Mouse (Mus musculus) ES-E14 (cell line): ENCODE data around the gene Lrch3. TPM values are rescaled to one million over a fixed set of nuclear protein-coding genes. Genes with fewer than 3 reads are reported as not detected.
A peak's percentile ranks its signal among the peaks of the same experiment; 100 is the strongest.

Experiments used
- DNase-seq: peaks from one replicate; pipeline ENCODE4 v3.0.0-alpha.2; 2013; ENCODE audit warnings: low read depth, low spot score
- H3K27ac ChIP-seq: 2 replicates; pipeline ENCODE4 v1.5.1; 2012; ENCODE audit warnings: low read depth, mild to moderate bottlenecking, low read length, moderate library complexity, mixed read lengths; ENCODE audit not compliant: poor library complexity, insufficient read depth, severe bottlenecking
- H3K36me3 ChIP-seq: 2 replicates; pipeline ENCODE4 v1.6.1; 2012; ENCODE audit warnings: mild to moderate bottlenecking, low read length, moderate library complexity, mixed read lengths; ENCODE audit not compliant: control insufficient read depth, poor library complexity, insufficient read depth, severe bottlenecking
- H3K4me1 ChIP-seq, 2 experiments: fragments of 150-350 bp in 1 of 2; sonication (generic) in 1 of 2; 2 replicates each; pipeline ENCODE4 v1.6.1; 2012; ENCODE audit warnings: low read length in 2 of 2, mild to moderate bottlenecking in 1 of 2, mixed read lengths in 1 of 2; ENCODE audit not compliant: control insufficient read depth in 2 of 2, insufficient read depth in 2 of 2, poor library complexity in 1 of 2
- H3K4me3 ChIP-seq, 2 experiments: fragments of 150-350 bp in 1 of 2; sonication (generic) in 1 of 2; 2 replicates each; pipeline ENCODE4 v1.5.1; 2012; ENCODE audit warnings: low read length in 2 of 2, low read depth in 1 of 2, mild to moderate bottlenecking in 1 of 2, mixed read lengths in 1 of 2; ENCODE audit not compliant: insufficient read depth in 1 of 2, poor library complexity in 1 of 2, severe bottlenecking in 1 of 2
- H3K9ac ChIP-seq: 2 replicates; pipeline ENCODE4 v1.6.1; 2012; ENCODE audit warnings: low read depth, mild to moderate bottlenecking, low read length, mixed read lengths; ENCODE audit not compliant: poor library complexity, insufficient read depth, severe bottlenecking
- H3K9me3 ChIP-seq: fragments of 150-350 bp; sonication (generic); 2 replicates; pipeline ENCODE4 v1.6.1; 2012; ENCODE audit warnings: low read depth, mild to moderate bottlenecking, low read length; ENCODE audit not compliant: control insufficient read depth, insufficient read depth
- CHD2 ChIP-seq: IDR thresholded peaks from 2 replicates; pipeline ENCODE4 v1.6.1; 2014; ENCODE audit warnings: mild to moderate bottlenecking, low read depth, low read length, inconsistent platforms
- HCFC1 ChIP-seq: IDR thresholded peaks from 2 replicates; pipeline ENCODE4 v1.6.1; 2012; ENCODE audit warnings: low read length, inconsistent platforms, borderline replicate concordance; ENCODE audit not compliant: insufficient read depth
- MAFK ChIP-seq: IDR thresholded peaks from 2 replicates; pipeline ENCODE4 v1.6.1; 2014; ENCODE audit warnings: mild to moderate bottlenecking, low read depth, low read length, inconsistent platforms; ENCODE audit not compliant: insufficient read depth
- ZC3H11A ChIP-seq: IDR thresholded peaks from 2 replicates; pipeline ENCODE4 v1.6.1; 2012; ENCODE audit warnings: low read depth, mild to moderate bottlenecking, inconsistent platforms, low read length, borderline replicate concordance
- ZNF384 ChIP-seq: IDR thresholded peaks from 2 replicates; pipeline ENCODE4 v1.6.1; 2012; ENCODE audit warnings: low read depth, low read length, inconsistent platforms
- in situ Hi-C, 2 experiments: fragments of 600-800 bp; cut with MboI; formaldehyde crosslinking; loops; one replicate each; pipeline ENCODE4 v1.15.1; 2025; ENCODE audit warnings: low sequenced_read_pairs in 2 of 2, inconsistent platforms in 1 of 2; ENCODE audit not compliant: unreplicated experiment in 2 of 2
- total RNA-seq: library from RNA; depleted of rRNA; stranded (reverse); fragments of 300-350 nt; gene quantifications from 2 replicates; pipeline ENCODE4 v1.2.3, GENCODE M21; 2012

Lrch3 gene
- total RNA-seq, 1 experiment, result 11.0 TPM

DNA sequence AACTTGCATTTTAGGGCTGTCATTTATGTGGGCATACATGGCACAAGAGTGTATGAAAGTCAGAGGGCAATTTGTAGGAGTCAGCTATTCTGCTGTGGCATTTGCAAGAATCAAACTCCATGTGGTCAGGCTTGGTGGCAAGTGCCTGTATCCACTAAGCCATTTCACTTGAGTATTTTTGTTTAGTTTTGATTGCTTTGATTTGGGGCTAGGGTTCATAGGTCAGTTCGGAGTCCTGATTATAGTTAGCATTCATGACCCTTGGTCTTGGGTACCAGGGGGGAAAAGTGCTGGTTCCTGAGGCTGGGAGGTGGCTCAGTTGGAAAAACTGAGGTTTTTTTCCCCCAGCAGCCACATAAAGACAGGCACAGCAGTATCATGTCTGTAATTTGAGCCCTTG lies 145.6 kb downstream of the Lrch3 start:
- TF ChIP-seq ZC3H11A, result no peak
- no peak for TF ChIP-seq CHD2
- TF ChIP-seq HCFC1, result no peak
- TF ChIP-seq MAFK, result no peak
- no peak for TF ChIP-seq ZNF384
- Histone ChIP-seq H3K9ac (peak overlapping the region; percentile 29; the same call in 1 of the 2 replicates), H3K9me3 (no peaks in the 10 kb centered on the region), H3K4me3 (peak overlapping the region in 1 of 2 experiments; percentile 91; a peak in 2 of 4 replicates), H3K27ac (no peak overlapping the region), H3K4me1 (peaks cover 0 to 6% of the 10 kb centered on the region in 2 experiments; a peak in 1 of 4 replicates), H3K36me3 (peaks cover 32% of the 10 kb centered on the region)
- no peak for DNase-seq
- in situ Hi-C loops, result no loop called here

- Histone ChIP-seq H3K27ac (no peak overlapping the region; the same call in 1 of the 2 replicates), H3K4me1 (peaks cover 0 to 6% of the 10 kb centered on the region in 2 experiments; a peak in 1 of 4 replicates), H3K4me3 (no peak overlapping the region), H3K9me3 (no peaks in the 10 kb centered on the region), H3K9ac (no peak overlapping the region), H3K36me3 (peaks cover 33% of the 10 kb centered on the region)
- in situ Hi-C loops, result no loop called here
- TF ChIP-seq CHD2 (peak; percentile 3; the same call in 1 of the 2 replicates), ZNF384 (no peak), HCFC1 (no peak)
- DNase-seq, result no peak
These were observed 147.0 kb downstream of the Lrch3 start for GRCm38 (mm10) chr16:33060926-33061325.

- Histone ChIP-seq H3K4me1 (peaks cover 0 to 6% of the 10 kb centered on the region in 2 experiments; a peak in 1 of 4 replicates), H3K9ac (no peak overlapping the region; the same call in 1 of the 2 replicates), H3K4me3 (0 out of 4 replicates have a peak overlapping the region, but pooled peaks of 1 of the 2 experiments have one; percentile 93), H3K9me3 (no peaks in the 10 kb centered on the region), H3K36me3 (peaks cover 36% of the 10 kb centered on the region), H3K27ac (no peak overlapping the region; the same call in 1 of the 2 replicates)
- in situ Hi-C loops, result no loop called here
- DNase-seq, result no peak
- TF ChIP-seq CHD2, result 0 out of 2 replicates have a peak, but pooled peaks have one; percentile 8
- TF ChIP-seq ZNF384, result peak; percentile 78; the same call in 1 of the 2 replicates
- no peak for TF ChIP-seq MAFK
- TF ChIP-seq HCFC1, result no peak
- no peak for TF ChIP-seq ZC3H11A
These were observed 147.5 kb downstream of the Lrch3 start for GRCm38 (mm10) chr16:33061400-33061799.

GRCm38 (mm10) chr16:33062024-33062681 lies 148.3 kb downstream of the Lrch3 start, which contains the start of gene Lmln:
Gene Lmln (plus strand): TSS chr16:33062521.
- Histone ChIP-seq H3K9me3 (no peaks in the 10 kb centered on the region), H3K4me1 (peaks cover 0 to 6% of the 10 kb centered on the region in 2 experiments; a peak in 1 of 4 replicates), H3K4me3 (peak within 1 kb of the TSS; percentile 64 to 93), H3K27ac (peak within 1 kb of the TSS; percentile 57), H3K9ac (peak within 1 kb of the TSS; percentile 91), H3K36me3 (peaks cover 32% of the 10 kb centered on the region)
- in situ Hi-C loops, result no loop called here
- DNase-seq, result peak; percentile 70
- TF ChIP-seq HCFC1, result peak; percentile 38; the same call in 1 of the 2 replicates
- peak; percentile 70 for TF ChIP-seq CHD2
- TF ChIP-seq ZC3H11A, result no peak
